9 mouse cellular contexts compared by ENCODE assay signal in the genomic region with DNA sequence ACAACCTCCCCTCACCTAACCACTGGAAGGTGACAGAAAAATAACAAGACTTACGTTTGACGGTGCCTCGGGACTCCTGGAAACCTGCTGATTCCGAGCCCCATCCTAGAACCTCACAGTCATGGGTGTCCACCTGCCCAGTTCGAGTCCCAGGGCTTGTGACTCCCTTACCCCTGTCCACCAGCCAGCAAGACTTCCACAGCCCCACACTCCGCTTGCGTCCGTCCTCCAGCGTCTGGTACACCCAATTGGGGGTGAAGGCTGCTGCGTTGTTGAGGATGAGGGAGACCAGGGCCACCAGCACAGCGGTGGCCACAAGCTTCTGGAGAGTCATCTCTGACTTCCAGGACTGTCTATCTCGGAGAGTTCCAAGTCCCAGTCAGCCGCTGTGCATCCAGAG. TPM values are rescaled to one million over a fixed set of nuclear protein-coding genes. Genes with fewer than 3 reads are reported as not detected.
DNase-seq lines count a peak whose midpoint lies in the region; ATAC-seq and TF ChIP-seq lines count a peak whose summit lies in the region.
"Had no signal": no experiment of that assay in that cellular context is flagged by ENCODE, and none has a peak within 500 bp of the region (broad histone marks: within the 10 kb centered on the region; RNA-seq: fewer than 3 reads in every experiment).

No protein-coding gene starts in this region.

- H3K4me2 ChIP-seq in liver, embryonic 12.5 days: peak overlapping the region; percentile 24

- no peaks in the 10 kb centered on the region for H3K36me3 ChIP-seq in testis, adult 2 months (ENCODE audit: control insufficient read depth, insufficient read depth, low read length)
- H3K36me3 ChIP-seq in liver, embryonic 12.5 days: no peaks in the 10 kb centered on the region; the same call in 1 of the 2 replicates

- no peaks in the 10 kb centered on the region for H3K4me1 ChIP-seq in testis, adult 2 months (ENCODE audit: control insufficient read depth, insufficient read depth, low read length)
- peaks cover 43% of the 10 kb centered on the region for H3K4me1 ChIP-seq in liver, embryonic 12.5 days

- no peak for TF ChIP-seq CTCF in testis, adult 2 months (IDR thresholded peaks at IDR 0.05; ENCODE audit: control insufficient read depth, insufficient read depth, insufficient replicate concordance, low read depth, low read length)

- H3K27ac ChIP-seq in testis, adult 2 months (ENCODE audit: control insufficient read depth, insufficient read depth, low read depth, low read length): peak overlapping the region; percentile 3; the same call in 1 of the 2 replicates
- peak overlapping the region; percentile 99; the same call in 1 of the 2 replicates for H3K27ac ChIP-seq in liver, embryonic 12.5 days

- H3K4me3 ChIP-seq in testis, adult 2 months (ENCODE audit: control insufficient read depth, low read depth, low read length): peak overlapping the region; percentile 3
- peak overlapping the region; percentile 29 for H3K4me3 ChIP-seq in liver, embryonic 12.5 days

- 83% methylated on average over 13 of the region's 13 CpGs for WGBS in liver, embryonic 12.5 days (ENCODE audit: insufficient replicate concordance)

- no peak for TF ChIP-seq POLR2A in testis, adult 2 months (IDR thresholded peaks at IDR 0.05; ENCODE audit: control insufficient read depth, low read depth, low read length)

- ATAC-seq in liver, embryonic 12.5 days: no peak

- no peaks in the 10 kb centered on the region for H3K27me3 ChIP-seq in testis, adult 2 months (ENCODE audit: control insufficient read depth, insufficient read depth, low read length)
- no peaks in the 10 kb centered on the region; the same call in 1 of the 2 replicates for H3K27me3 ChIP-seq in liver, embryonic 12.5 days (replicated peaks)

- intact Hi-C loops in heart, postnatal 36 days (cut with DNase I): no loop called here

- DNase-seq in heart, adult 11 months: peak; percentile 94
- no peak for DNase-seq in heart, postnatal 36 days
- no peak for DNase-seq in testis, postnatal 14 days (ENCODE audit: low spot score)
- no peak for DNase-seq in adrenal gland, postnatal 4 days (ENCODE audit: low spot score in 2 of 2)
- DNase-seq in layer of hippocampus, adult 9-11 months: no peak
- DNase-seq in layer of hippocampus, postnatal 14 days (ENCODE audit: low spot score in 2 of 2): no peak

- H3K9me3 ChIP-seq in liver, embryonic 12.5 days (replicated peaks): no peaks in the 10 kb centered on the region

- no peak overlapping the region for H3K9ac ChIP-seq in liver, embryonic 12.5 days

RNA-seq across cellular contexts. Expression of a gene that starts 3.2 kb away (rescaled TPM):
- 10 to 100 TPM; 34.5 to 36.7 TPM for total RNA-seq in heart, postnatal 36 days (2021)
- polyA plus RNA-seq in testis, adult 2 months (2012; rRNA removed): 4.1 and 5.2 TPM in 2 replicates
- polyA plus RNA-seq in liver, embryonic 12.5 days (2016; fragmentation: Nextera tagmentation; extraction: Ambion mirVana): 6.1 and 7.2 TPM in 2 replicates
- 10 to 100 TPM; 25.5 to 26.4 TPM for total RNA-seq in adrenal gland, postnatal 4 days (2021)
- total RNA-seq in layer of hippocampus, postnatal 14 days (2021): 10 to 100 TPM; 10.1 to 10.7 TPM
- total RNA-seq: neutrophil, adult 5-6 weeks had no signal

RNA-seq across cellular contexts. Expression of a gene that starts 35.6 kb away (rescaled TPM):
- 10 to 100 TPM; 12.4 to 12.7 TPM for total RNA-seq in heart, postnatal 36 days (2021)
- polyA plus RNA-seq in testis, adult 2 months (2012; rRNA removed): 5.4 and 7.0 TPM in 2 replicates
- 25.6 and 28.6 TPM in 2 replicates for polyA plus RNA-seq in liver, embryonic 12.5 days (2016; fragmentation: Nextera tagmentation; extraction: Ambion mirVana)
- 10 to 100 TPM; 30.3 to 35.1 TPM for total RNA-seq in adrenal gland, postnatal 4 days (2021)
- total RNA-seq in layer of hippocampus, postnatal 14 days (2021): 10 to 100 TPM; 30.1 to 33.4 TPM

RNA-seq across cellular contexts. Expression of a gene that starts 40.4 kb away (rescaled TPM):
- 1 to 10 TPM; 4.2 to 6.7 TPM for total RNA-seq in heart, postnatal 36 days (2021)
- 0.23 and 0.40 TPM in 2 replicates for polyA plus RNA-seq in testis, adult 2 months (2012; rRNA removed)
- not detected in 2 replicates for polyA plus RNA-seq in liver, embryonic 12.5 days (2016; fragmentation: Nextera tagmentation; extraction: Ambion mirVana)
- total RNA-seq in adrenal gland, postnatal 4 days (2021): under 1 TPM; 0.36 to 0.76 TPM
- total RNA-seq in layer of hippocampus, postnatal 14 days (2021): 1 to 10 TPM; 1.4 to 1.6 TPM
- total RNA-seq: neutrophil, adult 5-6 weeks had no signal

RNA-seq across cellular contexts. Expression of a gene that starts 53.0 kb away (rescaled TPM):
- total RNA-seq in heart, postnatal 36 days (2021): 10 to 100 TPM; 28.7 to 34.3 TPM
- polyA plus RNA-seq in testis, adult 2 months (2012; rRNA removed): 14.1 and 14.8 TPM in 2 replicates
- 13.7 and 14.8 TPM in 2 replicates for polyA plus RNA-seq in liver, embryonic 12.5 days (2016; fragmentation: Nextera tagmentation; extraction: Ambion mirVana)
- 10 to 100 TPM; 34.6 to 38.6 TPM for total RNA-seq in adrenal gland, postnatal 4 days (2021)
- total RNA-seq in layer of hippocampus, postnatal 14 days (2021): 10 to 100 TPM; 47.3 to 51.1 TPM
